ENCODE assay signal across 27 mouse cellular contexts in the genomic region with DNA sequence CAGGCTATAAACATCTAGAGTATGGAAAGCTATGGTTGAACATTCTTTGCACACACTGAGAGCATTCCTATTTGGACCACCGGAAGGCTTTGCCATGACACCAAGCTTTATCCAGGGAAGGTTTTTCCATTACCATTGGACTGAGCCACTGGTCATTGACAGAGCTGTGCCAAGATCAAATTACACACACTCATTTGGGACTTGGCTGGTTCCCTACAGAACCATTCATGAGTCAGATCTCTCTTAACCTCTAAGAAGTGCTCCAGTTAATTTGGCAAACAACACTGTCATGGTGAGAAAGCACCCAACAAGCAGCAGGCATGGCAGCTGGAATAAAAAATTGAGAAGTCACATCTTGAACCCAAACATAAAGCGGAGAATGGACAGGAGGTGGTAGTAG. TPM values are rescaled to one million over a fixed set of nuclear protein-coding genes. Genes with fewer than 3 reads are reported as not detected.
A peak's percentile ranks its signal among the peaks of the same experiment; 100 is the strongest.
DNase-seq lines count a peak whose midpoint lies in the region; ATAC-seq lines count a peak whose summit lies in the region.
"Had no signal": no experiment of that assay in that cellular context is flagged by ENCODE, and none has a peak within 500 bp of the region (broad histone marks: within the 10 kb centered on the region; RNA-seq: fewer than 3 reads in every experiment).

No protein-coding gene starts in this region.

- no peak overlapping the region for H3K4me3 ChIP-seq in liver, embryonic 11.5 days (ENCODE audit: low read depth, low read length)
- no peak overlapping the region for H3K4me3 ChIP-seq in forebrain, embryonic 10.5 days
- H3K4me3 ChIP-seq: embryonic facial prominence, embryonic 13.5 days; embryonic facial prominence, embryonic 15.5 days; erythroblast, embryonic 14.5 days; forebrain, embryonic 13.5 days; forebrain, embryonic 15.5 days had no signal

- DNase-seq in 3134 (ENCODE audit: extremely low read depth, insufficient read length, low spot score) (peak; percentile 2), 3T3-L1 (ENCODE audit: low read depth, low spot score) (peak; percentile 73), NIH3T3 (ENCODE audit: low read depth) (peak; percentile 69)
- DNase-seq in liver, embryonic 11.5 days (ENCODE audit: low spot score), result no peak
- no peak for DNase-seq in forebrain, embryonic 10.5 days (ENCODE audit: extremely low spot score, low spot score)
- DNase-seq in gastrocnemius, postnatal 10 days, result no peak
- DNase-seq: adrenal gland, adult 8-10 months; adrenal gland, postnatal 14 days; adrenal gland, postnatal 36 days; cerebellum, adult 11-12 months; cerebellum, adult 2 months; cerebellum, adult 9-10 months; cerebellum, postnatal 10 days; cerebellum, postnatal 25 days; forebrain, postnatal 0 days had no signal

- H3K36me3 ChIP-seq in liver, embryonic 11.5 days (ENCODE audit: control insufficient read depth, insufficient read depth, low read length), result no peaks in the 10 kb centered on the region
- no peaks in the 10 kb centered on the region for H3K36me3 ChIP-seq in forebrain, embryonic 10.5 days (replicated peaks)
- H3K36me3 ChIP-seq: embryonic facial prominence, embryonic 13.5 days; embryonic facial prominence, embryonic 15.5 days; forebrain, embryonic 15.5 days had no signal

- no peak overlapping the region for H3K9ac ChIP-seq in liver, embryonic 11.5 days (ENCODE audit: low read depth, low read length)
- H3K9ac ChIP-seq: embryonic facial prominence, embryonic 13.5 days; embryonic facial prominence, embryonic 15.5 days; forebrain, embryonic 13.5 days; forebrain, embryonic 15.5 days; forebrain, postnatal 0 days had no signal

- H3K9me3 ChIP-seq in liver, embryonic 11.5 days (ENCODE audit: control insufficient read depth, low read length), result no peaks in the 10 kb centered on the region
- peaks cover 53% of the 10 kb centered on the region for H3K9me3 ChIP-seq in forebrain, embryonic 10.5 days
- H3K9me3 ChIP-seq: embryonic facial prominence, embryonic 15.5 days; forebrain, embryonic 15.5 days had no signal

- 76% methylated on average over 2 of the region's 2 CpGs for WGBS in liver, embryonic 11.5 days
- 88% methylated on average over 2 of the region's 2 CpGs for WGBS in forebrain, embryonic 10.5 days

- no peaks in the 10 kb centered on the region for H3K4me1 ChIP-seq in liver, embryonic 11.5 days (replicated peaks; ENCODE audit: control insufficient read depth, insufficient read depth, low read length)
- no peaks in the 10 kb centered on the region for H3K4me1 ChIP-seq in forebrain, embryonic 10.5 days
- H3K4me1 ChIP-seq: embryonic facial prominence, embryonic 13.5 days; embryonic facial prominence, embryonic 15.5 days; forebrain, embryonic 13.5 days; forebrain, embryonic 15.5 days had no signal

- no peak for ATAC-seq in liver, embryonic 11.5 days (replicated peaks; ENCODE audit: low FRiP score)
- ATAC-seq: forebrain, embryonic 13.5 days; forebrain, embryonic 15.5 days; forebrain, postnatal 0 days had no signal

- H3K4me2 ChIP-seq in liver, embryonic 11.5 days, result no peak overlapping the region
- H3K4me2 ChIP-seq: embryonic facial prominence, embryonic 13.5 days; embryonic facial prominence, embryonic 15.5 days; forebrain, embryonic 13.5 days; forebrain, embryonic 15.5 days had no signal

- no peak overlapping the region for H3K27ac ChIP-seq in liver, embryonic 11.5 days (ENCODE audit: low read depth, low read length)
- H3K27ac ChIP-seq in forebrain, embryonic 10.5 days, result no peak overlapping the region
- H3K27ac ChIP-seq: embryonic facial prominence, embryonic 13.5 days; embryonic facial prominence, embryonic 15.5 days; forebrain, embryonic 13.5 days; forebrain, embryonic 15.5 days had no signal

- no peaks in the 10 kb centered on the region for H3K27me3 ChIP-seq in liver, embryonic 11.5 days (replicated peaks; ENCODE audit: control insufficient read depth, insufficient read depth, low read length)
- H3K27me3 ChIP-seq in forebrain, embryonic 10.5 days (ENCODE audit: poor library complexity, severe bottlenecking), result no peaks in the 10 kb centered on the region
- H3K27me3 ChIP-seq: embryonic facial prominence, embryonic 13.5 days; embryonic facial prominence, embryonic 15.5 days; forebrain, embryonic 13.5 days; forebrain, embryonic 15.5 days had no signal

RNA-seq across cellular contexts. Expression of a gene that starts 0.7 kb away (rescaled TPM):
- not detected in 2 replicates for polyA plus RNA-seq in liver, embryonic 11.5 days (2014; fragmentation: Nextera tagmentation; extraction: Ambion mirVana)
- polyA plus RNA-seq in forebrain, embryonic 10.5 days (2016; fragmentation: Nextera tagmentation; extraction: Ambion mirVana), result not detected in 2 replicates
- total RNA-seq in gastrocnemius, postnatal 10 days (2021), result not detected
- total RNA-seq: adrenal gland, adult 18-20 months; adrenal gland, adult 8-10 months; adrenal gland, postnatal 14 days; adrenal gland, postnatal 36 days; ES-E14; forebrain, postnatal 0 days; MEL had no signal
- polyA plus RNA-seq: C2C12; cerebellum, adult 2 months; cortical plate, adult 2 months; embryonic facial prominence, embryonic 11.5 days; embryonic facial prominence, embryonic 13.5 days; embryonic facial prominence, embryonic 15.5 days; erythroblast, embryonic 14.5 days; forebrain, embryonic 11.5 days; forebrain, embryonic 13.5 days; forebrain, embryonic 15.5 days; forebrain, postnatal 0 days had no signal

RNA-seq across cellular contexts. Expression of a gene that starts 21.8 kb away (rescaled TPM):
- polyA plus RNA-seq in liver, embryonic 11.5 days (2014; fragmentation: Nextera tagmentation; extraction: Ambion mirVana), result not detected in 2 replicates
- polyA plus RNA-seq in forebrain, embryonic 10.5 days (2016; fragmentation: Nextera tagmentation; extraction: Ambion mirVana), result 0.04 TPM in 1 of 2 replicates, not detected in the other
- total RNA-seq in gastrocnemius, postnatal 10 days (2021), result not detected
- total RNA-seq: adrenal gland, adult 18-20 months; adrenal gland, adult 8-10 months; adrenal gland, postnatal 14 days; adrenal gland, postnatal 36 days; ES-E14; forebrain, postnatal 0 days; MEL had no signal
- polyA plus RNA-seq: C2C12; cerebellum, adult 2 months; cortical plate, adult 2 months; embryonic facial prominence, embryonic 11.5 days; embryonic facial prominence, embryonic 13.5 days; embryonic facial prominence, embryonic 15.5 days; erythroblast, embryonic 14.5 days; forebrain, embryonic 11.5 days; forebrain, embryonic 13.5 days; forebrain, embryonic 15.5 days; forebrain, postnatal 0 days had no signal

RNA-seq across cellular contexts. Expression of a gene that starts 22.3 kb away (rescaled TPM):
- polyA plus RNA-seq in liver, embryonic 11.5 days (2014; fragmentation: Nextera tagmentation; extraction: Ambion mirVana), result not detected in 2 replicates
- not detected in 2 replicates for polyA plus RNA-seq in forebrain, embryonic 10.5 days (2016; fragmentation: Nextera tagmentation; extraction: Ambion mirVana)
- total RNA-seq in gastrocnemius, postnatal 10 days (2021), result not detected
- total RNA-seq: adrenal gland, adult 18-20 months; adrenal gland, adult 8-10 months; adrenal gland, postnatal 14 days; adrenal gland, postnatal 36 days; ES-E14; forebrain, postnatal 0 days; MEL had no signal
- polyA plus RNA-seq: C2C12; cerebellum, adult 2 months; cortical plate, adult 2 months; embryonic facial prominence, embryonic 11.5 days; embryonic facial prominence, embryonic 13.5 days; embryonic facial prominence, embryonic 15.5 days; erythroblast, embryonic 14.5 days; forebrain, embryonic 11.5 days; forebrain, embryonic 13.5 days; forebrain, embryonic 15.5 days; forebrain, postnatal 0 days had no signal

Comparison
In these comparisons a context has a peak if more than half of its experiments do, and no peak if none do; other contexts are left out.
1. DNase-seq: peak in 3134 (single experiment), 3T3-L1 (single experiment) and NIH3T3 (single experiment); none in liver, embryonic 11.5 days (single experiment), forebrain, embryonic 10.5 days (single experiment) and gastrocnemius, postnatal 10 days (single experiment).